Mouse (Mus musculus) spleen, adult 18-20 months (tissue): ENCODE measurements around the gene Ugt1a7c.
"Not testable (repeated sequence)": the region's sequence is repeated elsewhere in the genome, so short reads cannot be mapped to it uniquely, and the experiment has no call there.

ENCODE experiments used
- DNase-seq, 2 experiments: peaks; one replicate each; pipeline ENCODE4 v3.0.0; 2022; ENCODE audit warnings: mixed read lengths in 2 of 2

Ugt1a7c gene

GRCm38 (mm10) chr1:88094941-88095492 is at the start of gene Ugt1a7c:
TSS of gene Ugt1a7c (plus strand) at chr1:88095062.
- no peak for DNase-seq

GRCm38 (mm10) chr1:88047408-88047807 is 47.5 kb upstream of the Ugt1a7c start:
- not testable (repeated sequence) for DNase-seq

- no peak for DNase-seq
Observed at GRCm38 (mm10) chr1:88055088-88055487, 39.8 kb upstream of the Ugt1a7c start, which contains the start of gene Ugt1a10. TSS of gene Ugt1a10 (plus strand) at chr1:88055388.

GRCm38 (mm10) chr1:88066472-88067102 is 28.3 kb upstream of the Ugt1a7c start:
- DNase-seq, result not testable (repeated sequence)

GRCm38 (mm10) chr1:88070495-88070894 is 24.4 kb upstream of the Ugt1a7c start, which contains the start of gene Ugt1a9:
TSS of gene Ugt1a9 (plus strand) at chr1:88070800.
- DNase-seq, result no peak

- no peak for DNase-seq
Observed at GRCm38 (mm10) chr1:88070902-88071301, 24.0 kb upstream of the Ugt1a7c start.

- no peak for DNase-seq
Observed at GRCm38 (mm10) chr1:88074471-88074870, 20.4 kb upstream of the Ugt1a7c start.

- no peak for DNase-seq
Observed at GRCm38 (mm10) chr1:88077128-88077527, 17.7 kb upstream of the Ugt1a7c start.

- no peak for DNase-seq
Observed at GRCm38 (mm10) chr1:88081670-88082069, 13.2 kb upstream of the Ugt1a7c start.

GRCm38 (mm10) chr1:88086125-88086524 is 8.7 kb upstream of the Ugt1a7c start:
- DNase-seq, result no peak

- no peak for DNase-seq
Observed at GRCm38 (mm10) chr1:88087513-88087912, 7.3 kb upstream of the Ugt1a7c start, which contains the start of gene Ugt1a8. TSS of gene Ugt1a8 (plus strand) at chr1:88087813.

- no peak for DNase-seq
Observed at GRCm38 (mm10) chr1:88092341-88092740, 2.5 kb upstream of the Ugt1a7c start.

- not testable (repeated sequence) for DNase-seq
Observed at GRCm38 (mm10) chr1:88094270-88094676, 589 bp upstream of the Ugt1a7c start.

GRCm38 (mm10) chr1:88098546-88098945 is 3.7 kb downstream of the Ugt1a7c start:
- DNase-seq, result not testable (repeated sequence)

- not testable (repeated sequence) for DNase-seq
Observed at GRCm38 (mm10) chr1:88099691-88100090, 4.8 kb downstream of the Ugt1a7c start.

- not testable (repeated sequence) for DNase-seq
Observed at GRCm38 (mm10) chr1:88103019-88103418, 8.2 kb downstream of the Ugt1a7c start, which contains the start of gene Ugt1a6b. TSS of gene Ugt1a6b (plus strand) at chr1:88103252.

- not testable (repeated sequence) for DNase-seq
Observed at GRCm38 (mm10) chr1:88103697-88104468, 9.0 kb downstream of the Ugt1a7c start.

- no peak for DNase-seq
Observed at GRCm38 (mm10) chr1:88104667-88105430, 10.0 kb downstream of the Ugt1a7c start.

GRCm38 (mm10) chr1:88105656-88106055 is 10.8 kb downstream of the Ugt1a7c start:
- no peak for DNase-seq

GRCm38 (mm10) chr1:88109027-88109557 is 14.2 kb downstream of the Ugt1a7c start:
- not testable (repeated sequence) for DNase-seq

GRCm38 (mm10) chr1:88109604-88110003 is 14.7 kb downstream of the Ugt1a7c start:
- DNase-seq, result not testable (repeated sequence)

GRCm38 (mm10) chr1:88112769-88113168 is 17.9 kb downstream of the Ugt1a7c start:
- DNase-seq, result not testable (repeated sequence)
